Mouse (Mus musculus) ES-E14 (cell line): ENCODE results near the gene Pip5kl1.

Experiments used
- CHD2 ChIP-seq: IDR thresholded peaks from 2 replicates; pipeline ENCODE4 v1.6.1; 2014; ENCODE audit warnings: mild to moderate bottlenecking, low read depth, low read length, inconsistent platforms
- HCFC1 ChIP-seq: IDR thresholded peaks from 2 replicates; pipeline ENCODE4 v1.6.1; 2012; ENCODE audit warnings: low read length, inconsistent platforms, borderline replicate concordance; ENCODE audit not compliant: insufficient read depth
- MAFK ChIP-seq: IDR thresholded peaks from 2 replicates; pipeline ENCODE4 v1.6.1; 2014; ENCODE audit warnings: mild to moderate bottlenecking, low read depth, low read length, inconsistent platforms; ENCODE audit not compliant: insufficient read depth
- ZC3H11A ChIP-seq: IDR thresholded peaks from 2 replicates; pipeline ENCODE4 v1.6.1; 2012; ENCODE audit warnings: low read depth, mild to moderate bottlenecking, inconsistent platforms, low read length, borderline replicate concordance
- ZNF384 ChIP-seq: IDR thresholded peaks from 2 replicates; pipeline ENCODE4 v1.6.1; 2012; ENCODE audit warnings: low read depth, low read length, inconsistent platforms

- no peak for TF ChIP-seq CHD2
- no peak for TF ChIP-seq ZC3H11A
- no peak for TF ChIP-seq HCFC1
- no peak for TF ChIP-seq MAFK
- TF ChIP-seq ZNF384 = no peak
These were observed 50.7 kb downstream of the Pip5kl1 start for GRCm38 (mm10) chr2:32625212-32625872.
